Mouse (Mus musculus) C2C12 (cell line): ENCODE measurements around the gene Lin28a. TPM values are rescaled to one million over a fixed set of nuclear protein-coding genes. Genes with fewer than 3 reads are reported as not detected.

Experiments used
- H3K27me3 ChIP-seq: one replicate; pipeline ENCODE4 v1.6.1; 2011; ENCODE audit not compliant: control insufficient read depth, insufficient read depth, insufficient read length
- H3K36me3 ChIP-seq: one replicate; pipeline ENCODE4 v1.6.1; 2011; ENCODE audit not compliant: control insufficient read depth, insufficient read depth
- H3K4me3 ChIP-seq: one replicate; pipeline ENCODE4 v1.5.1; 2011; ENCODE audit warnings: mild to moderate bottlenecking, control low read depth; ENCODE audit not compliant: poor library complexity, insufficient read depth, severe bottlenecking
- H3K79me2 ChIP-seq: one replicate; pipeline ENCODE4 v1.6.1; 2011; ENCODE audit not compliant: control insufficient read depth, insufficient read depth
- H3K79me3 ChIP-seq: one replicate; pipeline ENCODE4 v1.6.1; 2011; ENCODE audit warnings: low read depth, control low read depth
- H3ac ChIP-seq: one replicate; pipeline ENCODE3; 2011; ENCODE audit warnings: low read depth; ENCODE audit not compliant: control insufficient read depth, insufficient read length
- CEBPB ChIP-seq: IDR thresholded peaks from one replicate; pipeline ENCODE4 v1.6.1; 2011; ENCODE audit warnings: low read depth, mild to moderate bottlenecking, control low read depth, moderate library complexity
- CTCF ChIP-seq: IDR thresholded peaks from one replicate; pipeline ENCODE4 v1.5.1; 2011; ENCODE audit not compliant: control insufficient read depth, insufficient read depth, insufficient read length
- FOSL1 ChIP-seq: IDR thresholded peaks from one replicate; pipeline ENCODE4 v1.8.0; 2011; ENCODE audit warnings: mild to moderate bottlenecking, low read length; ENCODE audit not compliant: poor library complexity, insufficient read depth, severe bottlenecking
- MAX ChIP-seq: IDR thresholded peaks from one replicate; pipeline ENCODE4 v1.6.1; 2011; ENCODE audit warnings: mild to moderate bottlenecking, control low read depth
- MYOD1 ChIP-seq: IDR thresholded peaks from one replicate; pipeline ENCODE4 v1.6.1; 2011; ENCODE audit warnings: low read depth; ENCODE audit not compliant: control insufficient read depth, insufficient read length
- MYOG ChIP-seq: IDR thresholded peaks from one replicate; pipeline ENCODE4 v1.6.1; 2011; ENCODE audit not compliant: control insufficient read depth, insufficient read length; ENCODE audit errors: extremely low read depth
- USF1 ChIP-seq: IDR thresholded peaks from one replicate; pipeline ENCODE4 v1.6.1; 2011; ENCODE audit warnings: low read depth, mild to moderate bottlenecking, control low read depth, moderate library complexity
- long read RNA-seq, 2 experiments: library from polyadenylated mRNA; unstranded; transcript quantifications; one replicate each; pipeline ENCODE4 v2.0.0; 2019 to 2020
- polyA plus RNA-seq: library from polyadenylated mRNA; unstranded; fragments of >200 nt; fragmentation: generic; extraction: Trizol; gene quantifications from one replicate; pipeline ENCODE4 v1.2.1, GENCODE M21; 2012; ENCODE audit warnings: missing spikeins

The Lin28a gene
- polyA plus RNA-seq, result not detected
- long read RNA-seq, experiment 1, result 0 reads
- long read RNA-seq, experiment 2, result 0 reads

- Histone ChIP-seq H3K36me3 (no peaks in the 10 kb centered on the region), H3K79me2 (no peaks in the 10 kb centered on the region), H3K27me3 (peaks cover 45% of the 10 kb centered on the region), H3K79me3 (no peaks in the 10 kb centered on the region), H3ac (no peak within 1 kb of the TSS), H3K4me3 (no peak within 1 kb of the TSS)
- TF ChIP-seq USF1, result no peak
Observed at GRCm38 (mm10) chr4:134018779-134019145, at the start of gene Lin28a. Gene Lin28a (minus strand): TSS chr4:134018841.

- no peak overlapping the region for H3ac ChIP-seq
- no peaks in the 10 kb centered on the region for H3K79me2 ChIP-seq
- H3K79me3 ChIP-seq, result no peaks in the 10 kb centered on the region
- no peaks in the 10 kb centered on the region for H3K36me3 ChIP-seq
- H3K27me3 ChIP-seq, result peaks cover 50% of the 10 kb centered on the region
- TF ChIP-seq CEBPB (no peak), MAX (no peak), USF1 (no peak), FOSL1 (no peak), CTCF (no peak), MYOD1 (no peak), MYOG (no peak)
- H3K4me3 ChIP-seq, result no peak overlapping the region
Observed at GRCm38 (mm10) chr4:134067833-134068544, 49.3 kb upstream of the Lin28a start.

- Histone ChIP-seq H3K4me3 (no peak overlapping the region), H3K36me3 (no peaks in the 10 kb centered on the region), H3ac (no peak overlapping the region), H3K79me3 (no peaks in the 10 kb centered on the region), H3K27me3 (peaks cover 45% of the 10 kb centered on the region), H3K79me2 (no peaks in the 10 kb centered on the region)
- TF ChIP-seq USF1 (no peak), FOSL1 (no peak), MYOG (no peak), CEBPB (no peak), CTCF (no peak)
Observed at GRCm38 (mm10) chr4:134067383-134067782, 48.7 kb upstream of the Lin28a start.

GRCm38 (mm10) chr4:134065431-134066004 lies 46.9 kb upstream of the Lin28a start:
- H3ac ChIP-seq, result no peak overlapping the region
- no peaks in the 10 kb centered on the region for H3K36me3 ChIP-seq
- no peaks in the 10 kb centered on the region for H3K79me2 ChIP-seq
- no peak overlapping the region for H3K4me3 ChIP-seq
- TF ChIP-seq FOSL1 (no peak), CTCF (no peak), MAX (no peak), USF1 (no peak), CEBPB (no peak), MYOD1 (no peak), MYOG (no peak)
- H3K79me3 ChIP-seq, result no peaks in the 10 kb centered on the region
- H3K27me3 ChIP-seq, result peaks cover 43% of the 10 kb centered on the region

GRCm38 (mm10) chr4:134062561-134062960 lies 43.9 kb upstream of the Lin28a start:
- no peaks in the 10 kb centered on the region for H3K79me2 ChIP-seq
- no peaks in the 10 kb centered on the region for H3K79me3 ChIP-seq
- H3ac ChIP-seq, result no peak overlapping the region
- no peak overlapping the region for H3K4me3 ChIP-seq
- H3K36me3 ChIP-seq, result no peaks in the 10 kb centered on the region
- peaks cover 48% of the 10 kb centered on the region for H3K27me3 ChIP-seq
- TF ChIP-seq MYOD1 (no peak), USF1 (no peak), CTCF (no peak), FOSL1 (no peak), CEBPB (no peak), MAX (no peak), MYOG (no peak)

- no peak for TF ChIP-seq CTCF
- no peak for TF ChIP-seq MYOG
- peak; percentile 40 for TF ChIP-seq MYOD1
- TF ChIP-seq CEBPB, result no peak
- TF ChIP-seq MAX, result no peak
- no peaks in the 10 kb centered on the region for H3K79me2 ChIP-seq
- H3ac ChIP-seq, result no peak overlapping the region
- no peaks in the 10 kb centered on the region for H3K36me3 ChIP-seq
- H3K27me3 ChIP-seq, result peaks cover 48% of the 10 kb centered on the region
- H3K4me3 ChIP-seq, result no peak overlapping the region
- no peaks in the 10 kb centered on the region for H3K79me3 ChIP-seq
Observed at GRCm38 (mm10) chr4:134061944-134062446, 43.4 kb upstream of the Lin28a start.
